Mouse (Mus musculus) cerebral cortex, adult 2 months (tissue): Measurements from ENCODE around the gene Scaf11.

Experiments used
- WGBS: fragments of 180-500 bp; shearing (Covaris S2); methylation state at CpG from one replicate; pipeline ENCODE4 v1.1.7; 2018; 5-methylcytosine and 5-hydroxymethylcytosine counted together

Scaf11 gene

DNA sequence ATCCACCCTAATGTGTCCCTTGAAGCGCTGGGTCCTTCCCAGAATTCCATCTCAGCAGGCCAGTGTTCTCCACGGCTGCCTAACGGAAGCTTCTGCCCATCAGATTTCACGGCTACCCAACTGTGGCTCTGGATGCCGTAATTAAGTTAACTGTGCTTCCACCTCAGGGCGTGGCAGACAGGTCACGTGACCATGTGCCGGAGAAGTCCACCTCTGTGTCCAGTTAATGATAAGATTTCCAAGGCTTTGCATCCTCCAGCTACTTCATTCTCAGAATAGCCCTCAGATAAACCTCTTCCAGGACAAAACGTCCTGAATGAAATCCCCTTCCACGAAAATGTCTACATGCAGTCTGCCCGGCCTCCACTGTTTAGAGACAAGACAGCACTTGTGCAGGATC is 4.4 kb upstream of the Scaf11 start:
- 93% methylated on average over 11 of the region's 11 CpGs for WGBS

DNA sequence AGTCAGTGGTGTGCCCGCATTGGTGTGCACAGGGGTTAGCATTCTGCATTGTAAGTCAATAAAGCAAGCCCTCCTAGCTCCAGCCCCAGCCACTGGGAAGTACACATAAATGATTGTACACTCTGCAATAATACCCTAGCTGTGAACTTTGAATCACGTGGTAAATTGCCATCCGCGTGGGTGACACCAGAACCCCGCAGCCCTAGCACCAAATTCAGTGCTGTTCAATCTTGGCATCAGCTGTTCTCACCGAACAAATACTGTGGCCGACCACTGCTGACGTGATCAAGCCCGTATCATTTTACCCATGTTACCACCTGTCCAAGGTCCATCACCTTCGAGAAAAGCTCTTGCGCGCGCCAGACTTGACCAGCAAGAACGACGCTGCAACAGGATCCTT is 3.2 kb upstream of the Scaf11 start:
- 98% methylated on average over 15 of the region's 15 CpGs for WGBS

DNA sequence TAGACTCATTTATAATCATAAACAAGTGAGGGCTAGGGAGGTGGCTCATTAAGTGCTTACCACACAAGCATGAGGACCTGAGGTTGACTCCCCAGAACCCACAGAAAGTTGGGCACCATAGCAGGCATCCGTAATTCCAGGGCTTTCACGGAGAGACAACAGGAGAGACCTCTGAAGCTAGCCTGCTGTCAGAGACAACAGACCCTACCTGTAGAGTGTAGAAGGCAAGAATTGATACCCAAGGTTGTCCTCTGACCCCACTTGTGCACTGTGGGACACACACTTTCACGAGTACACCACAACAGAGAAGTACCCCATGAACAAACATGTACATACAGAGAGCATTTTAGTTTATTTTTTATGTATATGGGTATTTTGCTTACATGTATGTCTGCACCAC is 2.0 kb upstream of the Scaf11 start:
- 93% methylated on average over 3 of the region's 3 CpGs for whole genome bisulfite sequencing

DNA sequence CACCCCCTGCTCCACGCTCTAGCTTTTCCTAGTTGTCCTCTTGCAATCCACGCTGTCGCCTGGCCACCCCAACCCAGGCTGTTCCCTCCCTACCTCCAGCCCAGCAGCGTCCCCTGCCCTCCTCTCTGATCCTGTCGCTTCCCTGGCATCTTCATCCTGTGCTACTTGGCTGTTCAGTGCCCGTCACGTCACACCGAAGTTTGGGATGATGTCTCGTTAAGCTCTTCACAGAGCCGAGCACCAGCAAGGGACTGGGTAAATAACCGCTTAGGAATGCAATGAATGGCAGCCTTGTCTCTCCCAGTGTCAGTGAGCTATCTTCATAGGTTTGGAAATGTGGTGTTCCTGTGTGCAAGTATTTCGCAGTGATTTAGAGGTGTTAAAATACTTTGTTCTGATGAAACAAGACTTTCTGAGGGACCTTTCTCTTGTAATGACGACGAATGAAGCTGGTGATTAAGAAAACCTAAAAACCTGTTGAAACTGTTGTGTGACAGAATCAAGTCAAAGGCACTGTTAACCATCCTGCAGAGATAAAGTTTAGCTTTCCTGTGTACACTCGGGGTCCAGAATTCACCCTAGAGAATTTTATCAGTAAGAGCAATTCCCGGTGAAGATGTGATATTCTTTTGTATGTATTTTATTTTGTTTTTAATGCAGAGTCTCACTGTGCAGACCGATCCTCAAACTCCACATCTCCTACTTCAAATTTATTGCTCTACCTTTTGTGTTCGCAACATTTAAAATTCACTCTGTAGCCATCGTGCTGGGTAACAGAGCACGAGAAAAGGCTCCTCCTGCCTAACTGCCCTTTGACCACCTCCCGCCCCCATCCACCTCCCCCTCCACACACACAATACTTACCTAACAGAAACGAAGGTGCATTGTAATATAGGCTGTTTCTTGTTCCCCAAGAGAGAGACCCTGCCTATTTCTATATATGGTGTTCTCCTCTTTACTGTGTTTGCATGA is 1.2 kb upstream of the Scaf11 start:
- 14% methylated on average over 22 of the region's 22 CpGs for WGBS

DNA sequence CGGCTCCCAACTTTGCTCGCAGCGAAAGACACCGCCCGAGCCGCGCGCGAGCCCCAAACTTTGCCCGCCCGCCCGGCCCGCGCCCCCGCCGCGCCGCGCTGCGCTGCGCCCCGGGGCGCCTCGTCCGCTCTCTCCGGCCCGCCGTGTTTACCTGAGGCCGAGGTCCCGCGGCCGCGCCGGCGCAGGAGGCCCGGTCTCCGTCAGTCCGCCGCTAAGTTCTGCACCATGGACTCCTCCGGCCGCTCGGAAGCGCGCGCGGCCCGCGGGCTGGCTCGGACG is 253 bp downstream of the Scaf11 start:
- under 1% methylated on average over 35 of the region's 50 CpGs for WGBS

DNA sequence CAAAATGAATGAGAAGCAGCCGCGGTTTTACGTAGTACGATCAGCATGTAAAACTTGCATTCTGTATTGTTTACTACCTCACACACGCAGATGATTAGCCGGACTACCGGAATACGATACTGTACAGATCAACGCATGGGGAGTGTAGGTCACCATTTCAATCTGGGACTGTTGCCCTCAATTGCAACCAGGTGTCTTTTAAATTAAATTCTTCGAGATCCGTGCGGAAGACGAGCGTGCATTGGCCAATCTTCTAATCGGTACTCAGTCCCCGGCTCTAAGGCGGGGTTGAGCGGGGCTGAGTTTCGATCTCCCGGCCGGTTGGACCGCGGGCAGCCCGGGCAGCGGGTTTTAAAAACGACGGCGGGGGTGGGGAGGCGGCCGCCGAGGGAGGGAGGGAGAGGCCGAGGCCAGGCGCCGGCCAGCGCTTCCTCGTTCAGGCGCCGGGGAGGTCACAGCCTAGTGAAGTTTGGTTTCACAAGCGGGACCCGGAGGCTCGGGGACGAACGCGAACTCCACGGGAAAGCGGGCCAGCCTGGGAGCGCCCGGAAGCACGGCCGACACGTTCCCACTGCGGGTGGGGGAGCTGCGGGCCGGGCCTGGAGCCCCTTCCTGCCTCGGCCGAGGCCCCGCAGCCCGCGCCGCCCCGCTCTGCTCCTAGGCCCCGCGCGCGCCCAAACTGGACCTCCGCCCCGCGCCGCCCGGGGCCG is 747 bp downstream of the Scaf11 start:
- 1% methylated on average over 71 of the region's 71 CpGs for WGBS

DNA sequence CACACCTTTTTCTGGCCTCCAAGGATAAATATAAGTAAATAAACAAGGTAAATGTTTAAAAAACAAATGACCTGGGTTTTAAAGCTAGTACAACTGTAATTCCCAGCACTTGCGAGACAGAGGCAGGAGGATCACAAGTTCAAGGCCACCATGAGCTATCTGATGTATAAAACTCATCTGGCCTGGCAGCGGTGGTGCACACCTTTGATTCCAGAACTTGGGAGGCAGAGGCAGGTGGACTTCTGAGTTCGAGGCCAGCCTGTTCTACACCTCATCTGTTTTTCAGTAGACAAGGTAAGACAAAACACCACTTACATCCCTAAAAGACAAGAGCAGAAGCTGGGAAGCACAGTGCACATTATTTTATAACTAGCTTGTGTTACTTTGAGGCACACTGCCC is 2.4 kb downstream of the Scaf11 start:
- 97% methylated on average over 3 of the region's 3 CpGs for WGBS

DNA sequence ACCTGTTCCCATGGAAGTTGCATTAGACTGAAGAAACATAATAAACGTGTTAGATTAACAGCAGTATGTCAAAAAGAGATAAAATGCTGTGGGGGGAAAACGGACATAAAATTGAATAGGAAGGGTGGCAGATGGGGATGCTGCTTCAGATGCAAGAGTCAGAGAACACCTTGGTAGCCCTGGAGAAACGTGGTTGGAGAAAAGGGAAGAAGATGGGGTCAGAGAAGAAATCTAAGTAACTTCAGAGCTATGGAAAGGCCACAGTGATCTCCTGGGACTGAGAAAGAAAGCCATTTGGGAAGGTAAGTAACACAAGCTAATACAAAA is 3.3 kb downstream of the Scaf11 start:
- WGBS, result 71% methylated on average over 3 of the region's 3 CpGs

DNA sequence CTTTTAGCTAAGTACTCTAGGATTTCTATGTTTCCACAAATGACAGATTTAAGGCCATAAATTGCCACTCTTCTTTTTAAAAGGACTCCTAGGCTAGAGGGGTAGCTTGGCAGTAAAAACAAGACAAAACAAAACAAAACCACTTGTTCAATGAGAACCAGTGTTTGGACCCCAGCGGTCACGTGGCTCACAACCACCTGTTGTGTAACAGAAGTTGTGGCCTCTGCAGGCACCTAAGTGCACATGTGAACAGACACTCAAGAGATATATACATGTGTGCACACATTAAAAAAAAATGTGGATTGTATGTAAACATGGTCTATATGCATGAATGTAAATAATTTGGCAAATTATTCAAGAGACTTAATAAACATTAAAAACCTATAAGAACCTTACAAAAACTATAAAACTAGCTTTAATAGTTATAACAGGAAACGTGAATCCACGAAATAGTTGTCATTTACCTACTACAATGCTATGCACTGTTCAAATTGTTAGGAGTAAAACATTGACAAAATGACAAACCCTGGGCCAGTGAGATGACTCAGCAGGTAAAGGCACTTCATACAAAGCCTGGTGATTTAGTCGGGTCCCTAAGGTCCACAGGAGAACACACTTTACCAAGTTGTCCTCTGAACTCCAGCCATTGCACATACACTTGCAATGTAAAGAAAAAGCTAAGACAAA is 3.8 kb downstream of the Scaf11 start:
- WGBS, result 80% methylated on average over 5 of the region's 5 CpGs

DNA sequence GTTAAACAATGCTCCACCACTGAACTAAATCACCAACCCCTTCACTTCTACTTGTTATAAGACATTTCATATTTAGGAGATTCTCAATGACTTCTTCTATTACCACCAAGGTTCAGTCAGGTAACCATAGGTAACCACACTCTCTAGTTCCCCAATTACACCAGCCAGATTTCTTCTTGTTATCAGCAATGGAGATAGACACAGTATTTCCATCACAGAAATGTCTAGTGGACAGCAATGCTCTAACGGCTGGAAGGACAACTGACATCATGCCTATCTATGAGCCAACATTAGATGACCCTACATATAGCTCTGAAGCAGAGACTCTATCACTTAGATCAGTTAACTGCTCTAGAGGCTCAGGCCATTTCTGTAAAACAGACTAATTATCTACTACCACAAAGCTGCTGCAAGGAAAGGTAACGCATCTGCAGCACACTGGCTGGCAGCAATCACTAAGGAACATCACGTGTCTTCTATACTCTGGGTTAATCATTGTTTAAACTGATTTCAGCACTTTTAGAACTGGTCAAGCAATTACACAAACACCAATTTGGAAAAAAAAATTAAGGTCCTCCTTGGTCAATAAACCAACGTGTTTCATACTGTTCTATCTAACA is 4.9 kb downstream of the Scaf11 start:
- 80% methylated on average over 4 of the region's 4 CpGs for WGBS

DNA sequence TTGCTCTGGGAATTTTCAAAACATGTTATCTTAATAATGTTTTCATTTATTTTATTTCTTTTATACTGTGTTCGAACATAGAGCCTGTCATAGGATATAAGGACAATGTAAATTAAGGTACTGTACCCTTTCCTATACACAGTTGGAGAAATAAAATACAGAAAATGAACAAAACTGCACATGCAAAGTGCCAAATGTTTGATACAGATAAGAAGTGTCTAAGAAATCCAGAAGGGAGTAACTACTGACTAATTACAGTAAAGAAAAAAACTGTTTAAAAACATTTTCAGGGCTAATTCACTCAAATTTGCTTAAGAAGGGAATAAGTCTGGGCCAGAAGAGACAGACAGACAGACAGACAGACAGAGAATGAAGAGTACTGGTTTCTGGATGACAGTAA is 7.3 kb downstream of the Scaf11 start:
- 95% methylated on average over 1 of the region's 1 CpGs for WGBS

DNA sequence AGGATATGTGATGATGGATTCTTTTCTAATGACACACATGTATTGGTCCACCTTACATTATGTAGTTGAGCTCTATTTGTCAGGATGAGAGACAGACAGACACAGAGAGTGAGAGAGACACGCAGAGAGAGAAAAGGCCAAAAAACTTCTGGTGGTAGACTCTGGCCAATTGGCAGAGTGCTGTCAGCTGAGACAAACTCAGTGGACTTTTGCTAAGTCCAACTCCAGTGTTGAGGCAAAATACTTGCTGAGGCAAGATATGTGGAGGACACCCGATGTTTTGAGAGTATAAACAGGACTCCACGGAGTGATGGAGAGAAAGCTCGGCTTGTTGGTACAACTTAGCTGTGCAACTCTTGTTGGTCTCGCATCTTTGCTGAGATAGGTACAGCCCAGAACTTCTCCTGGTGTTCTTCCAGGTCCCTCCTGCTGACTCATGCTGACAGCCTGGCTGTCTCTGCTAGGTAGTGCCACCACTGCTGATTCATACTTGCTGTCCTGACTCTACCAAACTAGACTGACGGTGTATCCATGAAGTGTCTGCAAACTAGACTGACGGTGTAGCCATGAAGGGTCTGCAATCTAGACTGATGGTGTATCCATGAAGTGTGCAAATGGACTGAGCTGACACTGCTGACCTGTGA is 11.9 kb downstream of the Scaf11 start:
- WGBS, result 81% methylated on average over 7 of the region's 7 CpGs

DNA sequence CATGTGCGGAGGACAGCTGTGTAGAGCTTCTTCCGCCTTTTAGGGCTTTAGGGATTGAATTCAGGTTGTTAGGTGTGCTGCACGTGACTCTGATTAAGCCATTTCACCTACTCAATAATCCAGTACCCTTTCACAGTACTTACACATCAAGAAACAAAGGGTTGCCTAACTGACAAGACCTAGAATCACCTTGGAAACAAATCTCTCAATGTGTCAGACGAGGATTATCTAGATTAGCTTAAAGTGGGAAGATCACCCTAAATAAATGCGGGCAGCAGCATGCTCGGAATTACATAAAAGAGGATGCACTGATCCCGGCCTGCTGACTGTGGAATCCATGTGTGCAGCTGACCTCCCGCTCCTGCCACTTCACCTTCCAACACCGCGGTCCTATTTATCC is 13.9 kb downstream of the Scaf11 start:
- WGBS, result 86% methylated on average over 10 of the region's 10 CpGs

DNA sequence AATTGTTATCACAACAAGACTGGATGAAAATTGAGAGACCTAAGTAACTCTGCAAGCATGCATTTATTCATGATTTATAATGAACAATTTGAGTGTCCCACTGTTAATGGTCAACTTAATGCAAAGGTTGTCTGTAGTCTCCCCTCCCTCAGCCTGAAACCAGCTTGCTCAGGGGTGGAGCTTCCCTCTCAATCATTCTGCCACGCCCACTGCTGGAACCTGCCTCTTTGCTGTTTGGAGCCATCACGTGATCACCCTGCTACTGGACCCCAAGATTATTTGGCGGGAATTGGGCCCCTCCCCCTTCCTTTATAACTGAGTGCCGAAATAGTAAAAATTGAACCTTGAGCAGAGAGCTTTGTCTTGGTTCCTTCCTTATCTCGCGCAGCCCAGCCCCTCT is 19.2 kb downstream of the Scaf11 start:
- WGBS, result 90% methylated on average over 6 of the region's 6 CpGs

DNA sequence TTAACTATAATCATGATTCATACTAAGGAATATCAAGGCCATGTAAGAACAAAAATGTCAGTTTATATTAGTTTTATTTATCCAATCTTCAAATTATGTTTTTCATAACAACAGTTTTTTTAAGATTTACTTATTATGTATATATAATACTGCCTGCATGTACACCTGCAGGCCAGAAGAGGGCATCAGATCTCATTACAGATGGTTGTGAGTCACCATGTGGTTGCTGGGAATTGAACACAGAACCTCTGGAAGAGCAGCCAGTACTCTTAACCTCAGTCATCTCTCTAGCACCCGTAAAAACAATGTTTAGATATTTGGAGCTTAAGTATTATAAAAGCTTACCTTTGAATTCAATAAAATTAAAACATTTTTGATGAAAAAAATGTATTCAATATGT is 26.4 kb downstream of the Scaf11 start:
- WGBS, result 96% methylated on average over 1 of the region's 1 CpGs

DNA sequence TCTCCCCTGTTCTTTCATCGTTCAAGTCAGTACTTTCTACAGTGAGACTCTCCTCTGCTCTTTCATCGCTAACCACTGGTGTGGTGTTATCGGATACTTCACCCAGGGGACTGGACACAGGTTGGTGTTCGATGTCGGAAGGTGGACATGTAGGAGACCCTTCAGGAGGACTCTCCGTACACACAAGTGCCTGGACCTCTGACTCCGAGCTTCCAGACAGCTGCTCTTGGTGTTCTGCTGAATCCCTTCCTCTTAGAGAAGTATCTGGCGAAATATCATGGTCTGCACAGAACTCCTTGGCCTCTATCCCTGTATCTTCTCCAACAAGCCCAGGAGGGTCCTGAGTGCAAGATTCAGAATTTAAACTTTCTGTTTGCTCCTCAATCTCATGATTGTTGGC is 40.7 kb downstream of the Scaf11 start:
- 90% methylated on average over 8 of the region's 8 CpGs for WGBS

DNA sequence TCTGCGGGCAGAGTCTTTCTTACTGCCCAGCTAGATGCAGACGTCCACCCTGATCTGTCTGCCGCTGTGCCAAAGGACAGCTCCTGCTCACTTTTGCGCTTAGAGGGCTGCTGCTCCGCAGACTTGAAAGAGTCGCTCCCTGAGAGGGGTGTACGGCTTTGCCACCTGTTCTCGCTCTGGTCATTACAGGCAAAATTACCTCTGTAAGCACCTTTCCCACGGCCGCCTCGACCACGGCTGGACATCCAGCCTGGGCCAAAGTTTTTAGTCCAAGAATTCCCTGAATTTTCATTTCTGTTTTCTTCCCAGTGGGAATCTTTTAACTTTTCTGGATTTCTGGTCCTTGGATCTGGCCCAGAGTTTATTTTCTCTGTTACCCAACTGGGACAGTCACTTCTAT is 42.5 kb downstream of the Scaf11 start:
- 91% methylated on average over 12 of the region's 12 CpGs for WGBS

DNA sequence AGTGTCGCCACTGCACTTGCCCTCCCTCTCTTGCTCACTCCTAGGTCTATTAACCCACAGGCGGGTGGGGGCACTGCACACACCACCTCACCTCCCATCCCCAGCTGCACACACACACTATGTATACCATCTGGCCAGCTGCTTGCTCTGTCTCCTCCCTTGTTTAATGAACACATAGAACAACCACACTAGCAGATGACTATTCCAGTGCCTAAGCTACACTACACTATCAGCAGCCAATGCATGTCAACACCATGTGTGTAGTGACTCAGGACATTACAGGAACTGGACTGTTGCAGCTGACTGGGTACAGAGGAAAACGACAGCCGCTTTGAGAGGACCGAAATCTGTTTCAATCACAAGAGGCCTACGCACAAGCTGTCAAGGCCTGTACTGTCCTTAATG is 51.9 kb downstream of the Scaf11 start:
- WGBS, result 71% methylated on average over 6 of the region's 6 CpGs

DNA sequence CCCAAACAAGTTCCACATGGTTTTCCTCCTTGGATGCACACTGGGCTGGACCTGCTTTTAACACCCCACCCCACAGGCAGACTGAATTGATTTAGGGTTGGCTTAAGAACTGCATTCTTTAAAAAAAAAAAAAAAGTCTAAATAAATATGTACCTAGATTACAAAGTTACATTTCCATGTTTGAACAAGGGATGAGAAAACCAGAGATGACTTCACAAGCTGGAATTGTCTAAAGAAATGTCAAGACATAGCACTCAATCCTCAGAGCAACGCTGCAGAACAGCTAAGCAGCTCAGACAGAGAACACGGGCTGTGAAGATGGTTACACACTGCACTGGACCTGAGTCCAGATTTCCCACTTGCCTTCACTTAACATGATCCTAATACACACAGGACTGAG is 53.5 kb downstream of the Scaf11 start:
- WGBS, result 71% methylated on average over 2 of the region's 2 CpGs

DNA sequence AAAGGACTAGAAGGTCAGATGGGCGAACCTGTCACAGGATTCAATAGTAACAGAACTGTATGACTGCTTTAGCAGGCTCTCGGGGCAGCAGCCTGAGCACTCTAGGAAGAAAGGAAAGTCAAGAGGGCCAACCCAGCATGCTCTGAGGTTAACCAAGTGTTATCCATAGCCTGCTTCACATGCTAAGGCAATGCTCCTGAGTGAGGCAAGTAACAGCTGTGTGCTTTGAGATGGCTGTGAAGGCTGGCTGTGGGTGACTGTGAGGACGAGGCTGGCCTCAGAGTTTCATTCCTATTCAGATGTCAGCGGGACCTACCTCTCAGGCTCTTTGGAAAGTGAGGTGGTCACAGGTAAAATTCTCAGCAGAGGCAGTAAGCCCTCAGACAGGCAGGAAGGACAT is 54.4 kb downstream of the Scaf11 start:
- 81% methylated on average over 4 of the region's 4 CpGs for WGBS

DNA sequence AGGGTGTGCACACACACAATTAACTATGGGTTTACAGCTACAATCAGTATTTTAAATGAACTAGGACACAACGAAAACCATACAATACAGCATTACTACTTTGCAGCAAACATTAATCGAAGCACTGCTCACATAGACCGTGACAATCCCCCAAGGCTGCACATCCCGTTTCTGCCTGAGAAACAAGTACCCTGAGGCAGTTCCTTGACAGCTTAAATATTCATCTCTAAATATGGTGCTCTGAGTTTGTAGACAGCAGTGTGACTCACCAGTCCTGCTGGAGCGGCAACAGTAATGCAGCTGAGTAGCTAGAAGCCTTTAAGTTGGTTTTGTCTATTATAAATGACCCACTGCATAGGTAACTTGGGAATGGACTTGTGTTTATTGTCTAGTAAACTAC is 55.1 kb downstream of the Scaf11 start:
- WGBS, result 45% methylated on average over 5 of the region's 5 CpGs

DNA sequence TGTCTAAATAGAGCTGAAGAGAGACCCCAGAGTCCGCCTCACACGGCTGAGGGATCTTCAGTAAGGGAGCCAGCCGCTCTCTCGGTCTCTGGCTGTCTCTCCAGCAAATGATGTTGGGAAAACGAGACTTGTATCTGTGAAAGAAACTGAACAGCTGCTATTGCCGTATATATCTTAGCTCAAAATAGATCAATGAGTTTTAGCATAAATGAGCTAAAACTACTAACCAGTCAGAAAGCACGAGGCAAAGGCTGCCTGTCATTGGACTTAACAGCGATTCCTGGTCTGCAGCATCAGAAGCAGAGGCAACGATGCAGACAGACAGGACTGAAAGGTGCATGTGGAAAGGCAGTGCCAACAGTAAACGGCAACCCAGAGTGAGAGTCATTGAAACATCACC is 62.3 kb downstream of the Scaf11 start:
- 48% methylated on average over 10 of the region's 10 CpGs for WGBS
